Mouse (Mus musculus): ENCODE data around the gene Dnaja1. TPM values are rescaled to one million over a fixed set of nuclear protein-coding genes. Genes with fewer than 3 reads are reported as not detected.

Gene Dnaja1
- polyA plus RNA-seq, 1 experiment from 2014 or later, result 704 TPM

DNA sequence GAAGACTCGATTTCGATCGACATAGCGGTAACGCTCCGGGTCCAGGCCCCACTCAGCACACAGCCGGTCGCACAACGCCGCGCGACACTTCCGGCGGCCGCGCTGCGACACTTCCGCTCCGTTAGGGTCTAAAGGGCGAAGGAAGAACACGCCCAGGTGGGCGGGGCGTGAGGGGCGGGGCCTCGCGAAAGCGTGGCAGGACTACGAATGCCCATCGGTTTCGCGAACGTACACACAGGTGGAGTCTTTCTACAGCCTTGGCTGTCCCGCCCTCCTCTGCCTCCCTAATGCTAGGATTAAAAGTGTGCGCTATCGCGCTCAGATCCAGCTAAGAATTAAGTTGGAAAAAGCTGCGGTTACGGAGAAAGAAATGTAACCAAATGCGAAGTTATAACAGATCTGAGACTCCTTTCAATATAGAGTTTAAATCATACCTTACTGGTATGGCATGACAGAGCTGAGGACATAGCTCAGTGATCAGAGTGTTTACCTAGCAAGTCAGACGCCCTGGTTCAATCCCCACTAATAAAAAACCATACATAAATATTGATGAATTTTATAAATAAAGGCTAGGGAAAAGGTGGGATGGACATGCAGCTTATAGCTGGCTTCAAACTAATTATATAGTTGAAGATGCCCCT is 36.0 kb downstream of the Dnaja1 start, which contains the start of gene Smu1:
Smu1 (minus strand) TSS at position 144 of the 641 bp plus-strand sequence.
- peak within 1 kb of the TSS; percentile 63 for H3K27ac ChIP-seq (replicated peaks)
- 0 out of 2 replicates have a peak, but pooled peaks cover 2% of the 10 kb centered on the region for H3K27me3 ChIP-seq
- ATAC-seq (replicated peaks), result peak; percentile 99
- H3K36me3 ChIP-seq, result peaks cover 26% of the 10 kb centered on the region
- H3K9me3 ChIP-seq, result no peaks in the 10 kb centered on the region
- peak within 1 kb of the TSS; percentile 72 for H3K4me3 ChIP-seq
- H3K4me1 ChIP-seq, result peaks cover 12% of the 10 kb centered on the region
- peak within 1 kb of the TSS; percentile 84 for H3K4me2 ChIP-seq (replicated peaks)
- under 1% methylated on average over 40 of the region's 40 CpGs for WGBS
- peak within 1 kb of the TSS; percentile 85 for H3K9ac ChIP-seq (replicated peaks)

DNA sequence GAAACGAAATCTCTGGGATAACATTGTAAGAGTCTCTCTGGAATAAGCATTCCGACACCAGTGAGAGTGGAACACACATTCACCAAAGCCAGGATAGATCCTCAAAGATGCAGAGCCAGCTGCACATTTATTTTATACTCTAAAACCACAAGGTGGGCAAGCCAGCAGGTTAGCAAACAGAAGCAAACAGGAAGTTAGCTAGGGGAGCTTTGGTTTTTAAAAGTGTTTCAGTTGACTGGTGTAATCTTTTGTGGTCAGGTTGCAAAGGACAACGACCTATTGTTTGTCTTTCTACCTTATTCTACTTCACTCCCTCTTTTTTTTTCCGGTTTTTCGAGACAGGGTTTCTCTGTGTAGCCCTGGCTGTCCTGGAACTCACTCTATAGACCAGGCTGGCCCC is 37.9 kb downstream of the Dnaja1 start:
- Histone ChIP-seq H3K4me1 (peaks cover 12% of the 10 kb centered on the region), H3K27ac (replicated peaks) (no peak overlapping the region), H3K4me2 (replicated peaks) (no peak overlapping the region), H3K9ac (replicated peaks) (no peak overlapping the region), H3K4me3 (no peak overlapping the region), H3K27me3 (0 out of 2 replicates have a peak, but pooled peaks cover 2% of the 10 kb centered on the region), H3K36me3 (peaks cover 6% of the 10 kb centered on the region), H3K9me3 (no peaks in the 10 kb centered on the region)
- 54% methylated on average over 5 of the region's 5 CpGs for WGBS
- no peak for ATAC-seq (replicated peaks)

DNA sequence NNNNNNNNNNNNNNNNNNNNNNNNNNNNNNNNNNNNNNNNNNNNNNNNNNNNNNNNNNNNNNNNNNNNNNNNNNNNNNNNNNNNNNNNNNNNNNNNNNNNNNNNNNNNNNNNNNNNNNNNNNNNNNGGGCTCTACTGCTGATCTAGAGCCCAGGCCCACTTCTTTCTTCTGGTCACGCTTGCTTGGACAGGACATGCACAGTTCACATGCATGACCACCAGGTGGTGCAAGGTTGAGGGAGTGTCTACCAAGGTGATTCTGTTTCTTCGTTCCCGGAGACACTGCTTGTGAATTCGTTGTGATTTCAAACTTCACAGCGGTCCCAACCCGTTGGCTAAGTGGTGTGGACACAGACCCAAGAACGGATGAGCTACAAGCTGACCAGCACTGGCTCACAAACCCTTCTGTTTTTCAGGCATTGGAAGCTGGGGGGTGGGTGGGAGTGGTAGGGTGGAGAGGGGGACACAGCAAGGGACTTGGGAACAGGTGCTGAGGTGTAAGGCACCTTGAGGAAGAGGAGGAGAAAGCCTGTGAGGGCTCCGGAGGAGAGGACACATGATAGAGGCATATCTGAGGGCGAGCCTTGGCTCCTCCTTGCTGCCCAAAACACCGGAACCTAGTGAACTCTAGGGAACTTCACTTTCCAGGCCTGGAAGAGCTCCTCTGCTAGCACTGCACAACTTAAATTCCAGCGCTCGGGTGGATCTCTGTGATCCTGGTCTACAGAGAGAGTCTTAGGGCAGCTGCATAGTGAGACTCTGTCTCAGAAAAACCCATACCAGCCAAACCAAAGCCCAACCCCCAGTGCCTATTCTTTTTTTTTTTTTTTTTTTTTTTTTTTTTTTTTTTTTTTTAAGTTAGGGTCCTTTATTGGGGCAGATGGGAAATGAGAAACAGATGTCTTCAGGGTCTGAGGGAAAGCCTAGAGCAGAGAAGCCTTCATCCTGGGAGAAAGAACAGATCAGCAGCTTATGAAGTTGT is 52.6 kb downstream of the Dnaja1 start:
- 0 out of 2 replicates have a peak overlapping the region, but pooled peaks have one; percentile 6 for H3K4me2 ChIP-seq (replicated peaks)
- no peak overlapping the region for H3K27ac ChIP-seq (replicated peaks)
- peaks cover 8% of the 10 kb centered on the region for H3K4me1 ChIP-seq
- no peak overlapping the region for H3K9ac ChIP-seq (replicated peaks)
- no peak overlapping the region for H3K4me3 ChIP-seq
- no peaks in the 10 kb centered on the region for H3K36me3 ChIP-seq
- no peaks in the 10 kb centered on the region for H3K27me3 ChIP-seq
- H3K9me3 ChIP-seq, result no peaks in the 10 kb centered on the region
- ATAC-seq (replicated peaks), result peak; percentile 26; the same call in 1 of the 2 replicates
- 18% methylated on average over 12 of the region's 12 CpGs for WGBS

DNA sequence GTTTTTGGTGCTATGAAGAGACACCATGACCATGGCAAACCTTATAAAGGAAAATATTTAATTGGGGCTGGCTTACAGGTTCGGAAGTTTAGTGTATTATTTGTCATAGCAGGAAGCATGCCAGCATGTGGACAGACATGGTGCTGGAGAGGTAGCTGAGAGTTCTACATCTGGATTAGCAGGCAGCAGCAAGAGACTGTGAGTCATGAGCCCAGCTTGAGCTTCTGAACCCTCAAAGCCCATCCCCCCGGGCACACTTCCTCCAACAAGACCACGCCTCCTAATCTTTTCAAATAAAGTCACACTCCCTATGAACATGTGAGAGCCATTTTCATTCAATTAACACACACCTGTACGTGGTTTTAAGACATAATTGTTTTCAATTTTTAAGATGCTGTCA is 54.5 kb downstream of the Dnaja1 start:
- H3K27me3 ChIP-seq, result no peaks in the 10 kb centered on the region
- H3K9ac ChIP-seq (replicated peaks), result no peak overlapping the region
- no peak for ATAC-seq (replicated peaks)
- no peak overlapping the region for H3K27ac ChIP-seq (replicated peaks)
- H3K4me3 ChIP-seq, result no peak overlapping the region
- no peaks in the 10 kb centered on the region for H3K36me3 ChIP-seq
- no peak overlapping the region for H3K4me2 ChIP-seq (replicated peaks)
- H3K9me3 ChIP-seq, result no peaks in the 10 kb centered on the region
- 74% methylated on average over 4 of the region's 4 CpGs for WGBS
- H3K4me1 ChIP-seq, result peaks cover 8% of the 10 kb centered on the region

DNA sequence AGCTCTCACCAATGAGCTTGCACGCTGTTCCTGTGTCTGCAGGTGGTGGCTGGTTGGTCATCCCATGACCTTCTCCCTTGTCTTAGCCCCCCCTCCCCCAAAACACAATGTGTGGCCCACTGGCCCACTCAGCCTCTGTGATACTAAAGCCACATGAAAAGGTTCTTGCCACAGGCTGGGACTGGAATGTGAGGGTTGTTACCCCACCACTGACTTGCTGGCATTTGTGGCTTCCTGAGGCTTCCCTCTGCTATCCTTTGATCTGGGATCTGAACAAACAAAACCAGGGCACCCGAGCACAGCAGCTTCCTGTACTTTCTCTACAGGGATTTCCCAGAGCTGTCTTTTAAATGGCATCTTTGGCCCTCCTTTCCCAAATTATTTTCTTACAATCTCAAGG is 55.2 kb downstream of the Dnaja1 start:
- Histone ChIP-seq H3K4me2 (replicated peaks) (no peak overlapping the region), H3K9ac (replicated peaks) (no peak overlapping the region), H3K4me3 (no peak overlapping the region), H3K4me1 (peaks cover 8% of the 10 kb centered on the region), H3K36me3 (no peaks in the 10 kb centered on the region), H3K27me3 (no peaks in the 10 kb centered on the region), H3K27ac (replicated peaks) (no peak overlapping the region), H3K9me3 (no peaks in the 10 kb centered on the region)
- 44% methylated on average over 2 of the region's 2 CpGs for WGBS
- no peak for ATAC-seq (replicated peaks)

DNA sequence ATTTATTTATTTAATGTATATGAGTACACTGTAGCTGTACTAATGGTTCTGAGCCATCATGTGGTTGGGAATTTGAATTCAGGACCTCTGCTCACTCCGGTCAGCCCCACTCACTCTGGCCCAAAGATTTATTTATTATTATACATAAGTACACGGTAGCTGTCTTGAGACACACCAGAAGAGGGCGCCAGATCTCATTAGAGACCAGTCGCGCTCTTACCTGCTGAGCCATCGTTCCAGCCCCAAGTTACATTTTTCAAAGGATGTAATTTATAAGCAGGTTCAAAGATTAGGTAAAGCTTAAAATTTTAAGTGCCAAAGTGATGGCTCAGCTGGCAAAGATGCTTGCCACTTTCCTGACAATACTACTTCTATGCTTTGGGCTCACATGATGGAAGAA is 56.7 kb downstream of the Dnaja1 start:
- Histone ChIP-seq H3K36me3 (no peaks in the 10 kb centered on the region), H3K4me1 (peaks cover 4% of the 10 kb centered on the region), H3K27ac (replicated peaks) (no peak overlapping the region), H3K9ac (replicated peaks) (no peak overlapping the region), H3K4me3 (no peak overlapping the region), H3K27me3 (no peaks in the 10 kb centered on the region), H3K9me3 (no peaks in the 10 kb centered on the region), H3K4me2 (replicated peaks) (no peak overlapping the region)
- WGBS, result 84% methylated on average over 6 of the region's 6 CpGs
- ATAC-seq (replicated peaks), result no peak

DNA sequence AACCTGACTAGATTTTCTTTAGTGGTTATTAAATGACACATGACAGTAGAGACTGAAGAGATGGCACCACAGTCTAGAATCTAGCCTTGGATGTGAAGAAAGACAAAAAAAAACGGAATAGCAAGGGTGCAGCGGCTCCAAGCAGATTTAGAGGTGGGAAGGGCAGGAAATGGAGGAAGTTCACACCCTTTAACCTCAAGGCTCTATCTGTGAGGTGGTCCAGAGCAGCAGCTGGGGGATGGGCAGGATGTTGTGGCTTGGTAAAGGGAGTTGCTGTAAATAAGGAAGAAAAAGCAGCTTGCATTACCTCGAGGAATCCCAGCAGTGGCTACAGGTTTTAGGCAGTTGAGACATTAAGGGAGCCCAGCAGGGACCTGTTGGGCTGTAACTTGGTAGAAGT is 59.2 kb downstream of the Dnaja1 start:
- WGBS, result 56% methylated on average over 3 of the region's 3 CpGs
- ATAC-seq (replicated peaks), result no peak
- Histone ChIP-seq H3K4me1 (no peaks in the 10 kb centered on the region), H3K36me3 (no peaks in the 10 kb centered on the region), H3K4me3 (no peak overlapping the region), H3K9me3 (no peaks in the 10 kb centered on the region), H3K4me2 (replicated peaks) (no peak overlapping the region), H3K27ac (replicated peaks) (no peak overlapping the region), H3K27me3 (no peaks in the 10 kb centered on the region), H3K9ac (replicated peaks) (no peak overlapping the region)

DNA sequence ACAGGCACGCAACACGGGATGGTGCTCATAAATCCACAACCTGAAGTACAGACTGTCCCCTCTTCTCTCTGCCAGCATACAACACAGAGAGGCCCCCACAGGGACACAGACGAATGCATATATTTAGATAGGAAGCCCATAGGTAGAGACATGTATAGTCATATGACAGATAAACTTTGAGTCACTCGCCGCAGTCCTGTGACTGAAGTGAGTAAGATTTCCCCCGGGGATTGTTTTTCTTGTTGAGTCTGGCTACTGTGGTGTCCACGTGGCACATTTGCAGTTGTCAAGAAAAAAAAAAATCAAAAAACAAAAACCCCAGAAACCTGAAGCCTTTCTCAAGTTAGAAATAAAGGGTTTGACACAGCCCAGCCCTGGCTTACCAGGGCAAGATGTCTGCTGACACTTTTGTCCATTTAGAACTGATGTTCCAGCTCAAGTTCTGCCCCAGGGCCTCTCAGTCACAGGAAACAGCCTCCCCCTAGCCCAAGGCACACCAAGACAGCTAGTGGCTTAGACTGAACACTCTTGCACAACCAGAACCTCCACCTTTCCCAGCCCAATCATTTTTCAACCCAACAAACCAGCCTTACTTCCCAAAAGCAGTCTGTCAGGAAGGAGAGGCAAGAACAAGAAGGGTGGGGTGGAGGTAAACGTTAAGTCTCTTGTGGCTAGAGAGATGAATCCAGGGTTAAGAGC is 60.0 kb downstream of the Dnaja1 start:
- no peaks in the 10 kb centered on the region for H3K27me3 ChIP-seq
- ATAC-seq (replicated peaks), result no peak
- H3K36me3 ChIP-seq, result no peaks in the 10 kb centered on the region
- no peak overlapping the region for H3K9ac ChIP-seq (replicated peaks)
- no peak overlapping the region for H3K4me3 ChIP-seq
- no peaks in the 10 kb centered on the region for H3K9me3 ChIP-seq
- H3K4me1 ChIP-seq, result no peaks in the 10 kb centered on the region
- no peak overlapping the region for H3K27ac ChIP-seq (replicated peaks)
- 84% methylated on average over 8 of the region's 8 CpGs for WGBS
- H3K4me2 ChIP-seq (replicated peaks), result no peak overlapping the region

DNA sequence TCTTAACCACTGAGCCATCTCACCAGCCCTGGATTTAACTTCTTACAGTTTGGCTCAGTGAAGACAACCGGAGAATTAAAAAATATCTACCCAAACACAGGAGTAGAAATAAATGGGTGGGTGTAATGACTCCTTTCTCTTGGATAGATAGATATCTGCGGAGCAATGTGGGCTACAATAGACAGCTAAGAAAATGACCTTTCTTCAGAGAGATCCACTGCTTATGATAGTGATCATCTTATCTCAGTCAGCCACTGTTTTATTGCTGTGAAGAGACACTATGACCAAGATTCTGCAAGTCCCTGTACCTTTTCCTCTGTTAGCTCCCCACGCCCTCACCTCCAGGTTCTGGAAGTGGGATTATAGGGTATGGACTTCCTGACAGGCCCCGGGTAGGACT is 61.1 kb downstream of the Dnaja1 start:
- no peak overlapping the region for H3K27ac ChIP-seq (replicated peaks)
- H3K4me3 ChIP-seq, result no peak overlapping the region
- no peak overlapping the region for H3K4me2 ChIP-seq (replicated peaks)
- no peaks in the 10 kb centered on the region for H3K9me3 ChIP-seq
- no peaks in the 10 kb centered on the region for H3K36me3 ChIP-seq
- no peaks in the 10 kb centered on the region for H3K27me3 ChIP-seq
- WGBS, result 89% methylated on average over 4 of the region's 4 CpGs
- H3K4me1 ChIP-seq, result no peaks in the 10 kb centered on the region
- no peak for ATAC-seq (replicated peaks)
- H3K9ac ChIP-seq (replicated peaks), result no peak overlapping the region

DNA sequence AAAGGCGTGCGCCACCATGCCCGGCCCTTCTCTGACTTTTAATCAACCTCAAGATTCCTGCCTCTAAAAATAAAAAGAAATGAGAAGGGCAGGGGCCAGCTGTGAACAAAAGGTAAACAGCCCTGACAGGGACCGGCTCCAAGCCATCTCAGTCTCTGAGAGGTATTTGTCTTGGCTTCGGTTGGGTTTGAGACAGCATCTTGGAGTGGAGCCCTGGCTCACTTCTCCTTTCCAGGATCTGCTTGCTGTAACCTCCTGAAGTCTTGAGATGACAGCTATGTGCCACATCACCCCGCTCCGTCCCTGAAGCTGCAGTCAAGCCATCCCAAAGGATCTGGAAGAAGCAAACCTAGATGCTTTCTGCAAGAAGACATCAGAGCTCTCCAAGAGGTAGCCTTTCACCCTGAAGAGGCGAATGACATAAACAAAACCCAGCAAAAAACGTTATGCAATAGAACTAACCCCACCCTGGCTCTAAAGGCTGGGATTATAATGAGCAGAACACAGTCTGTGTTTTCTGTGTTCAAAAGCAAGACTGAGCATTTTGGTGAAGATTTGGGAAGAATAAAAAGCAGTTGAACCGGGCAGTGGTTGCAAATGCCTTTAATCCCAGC is 62.7 kb downstream of the Dnaja1 start:
- 82% methylated on average over 10 of the region's 10 CpGs for WGBS
- no peak for ATAC-seq (replicated peaks)
- H3K4me1 ChIP-seq, result no peaks in the 10 kb centered on the region

DNA sequence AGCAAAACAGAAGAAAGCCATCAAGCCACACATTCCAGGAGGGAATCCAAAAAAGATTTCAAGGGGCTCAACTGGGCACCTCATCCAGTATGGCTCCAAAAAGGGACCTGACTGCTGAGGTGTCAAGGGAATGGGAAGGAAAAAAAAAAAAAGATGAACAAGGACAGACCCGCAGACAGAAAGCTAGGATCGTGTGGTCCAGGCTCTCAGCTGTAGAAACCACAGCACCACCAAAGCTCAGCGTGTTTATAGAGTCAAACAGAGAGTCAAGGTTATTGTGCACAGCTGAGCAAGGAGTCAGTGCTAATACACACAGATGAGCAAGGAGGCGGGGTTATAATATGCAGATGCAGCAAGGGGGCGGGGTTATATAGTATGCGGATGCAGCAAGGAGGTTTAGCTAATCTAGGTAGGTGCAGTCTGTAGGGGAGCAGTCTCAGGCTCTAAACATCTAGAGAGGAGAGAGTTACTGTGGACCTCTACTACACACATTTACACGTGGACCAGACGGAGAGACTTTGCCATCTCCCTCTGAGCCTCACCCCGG is 63.7 kb downstream of the Dnaja1 start:
- Histone ChIP-seq H3K27me3 (no peaks in the 10 kb centered on the region), H3K4me3 (no peak overlapping the region), H3K27ac (replicated peaks) (no peak overlapping the region), H3K9me3 (no peaks in the 10 kb centered on the region), H3K9ac (replicated peaks) (no peak overlapping the region), H3K4me1 (no peaks in the 10 kb centered on the region), H3K36me3 (no peaks in the 10 kb centered on the region), H3K4me2 (replicated peaks) (no peak overlapping the region)
- 76% methylated on average over 9 of the region's 9 CpGs for WGBS
- ATAC-seq (replicated peaks), result no peak

More for the DNA sequence above, 62.7 kb downstream of the Dnaja1 start:
- no peak overlapping the region for H3K4me3 ChIP-seq
- no peak overlapping the region for H3K4me2 ChIP-seq (replicated peaks)
- no peaks in the 10 kb centered on the region for H3K27me3 ChIP-seq
- no peaks in the 10 kb centered on the region for H3K36me3 ChIP-seq
- no peak overlapping the region for H3K9ac ChIP-seq (replicated peaks)
- no peaks in the 10 kb centered on the region for H3K9me3 ChIP-seq
- H3K27ac ChIP-seq (replicated peaks), result no peak overlapping the region
